Mouse (Mus musculus): ENCODE measurements around the gene Arhgap24.
A peak's percentile ranks its signal among the peaks of the same experiment; 100 is the strongest.

Gene Arhgap24

DNA sequence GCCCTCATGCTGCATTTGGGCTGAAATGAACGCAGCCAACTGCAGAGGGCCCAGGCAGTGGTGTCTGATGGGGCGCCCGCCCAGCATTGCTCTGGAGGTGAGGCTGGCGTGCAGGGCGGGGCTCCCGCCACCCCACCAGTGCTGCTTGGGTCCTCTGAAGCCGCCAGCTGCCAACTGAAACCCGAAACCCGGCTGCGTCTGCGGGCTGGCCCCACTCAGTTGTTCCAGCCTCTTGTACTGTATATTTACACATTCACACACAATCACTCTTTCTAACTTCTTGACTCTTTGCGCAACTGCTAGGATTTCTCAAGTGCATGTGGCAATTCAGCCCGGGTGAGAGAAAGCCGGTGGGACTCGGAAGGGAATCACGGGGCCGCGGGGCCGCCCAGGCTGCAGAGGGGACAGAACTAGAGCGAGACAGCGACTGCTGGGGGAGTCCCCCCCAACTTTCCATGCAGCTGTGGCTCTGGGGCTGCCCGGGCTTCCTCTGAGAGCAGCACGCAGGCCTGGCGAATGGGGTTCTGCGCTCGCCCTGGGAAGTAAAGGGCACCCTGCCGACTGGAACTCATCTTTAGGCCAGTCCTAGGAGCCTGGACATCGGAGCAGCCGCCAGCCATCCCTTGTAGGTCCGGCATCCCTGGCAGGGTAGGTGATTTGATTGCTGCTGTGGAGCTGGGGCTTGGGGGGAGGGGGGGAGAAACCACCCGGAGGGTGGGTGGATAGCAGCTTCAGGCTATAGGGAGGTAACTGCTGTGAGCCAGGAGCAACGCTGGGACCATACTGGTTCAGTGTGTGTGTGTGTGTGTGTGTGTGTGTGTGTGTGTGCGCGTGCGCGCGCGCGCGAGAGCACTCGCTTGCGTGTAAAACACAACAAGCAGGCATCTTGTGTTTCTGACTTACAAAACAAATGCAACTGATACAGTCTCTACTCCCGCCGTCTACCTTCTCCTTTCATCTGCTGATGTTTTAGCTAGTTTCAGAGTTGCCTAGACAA, at the start of gene Arhgap24:
Gene Arhgap24 (plus strand): TSS at position 177 of the 997 bp plus-strand sequence.
- peak; percentile 82 for DNase-seq (ENCODE audit: low read depth, low spot score)

DNA sequence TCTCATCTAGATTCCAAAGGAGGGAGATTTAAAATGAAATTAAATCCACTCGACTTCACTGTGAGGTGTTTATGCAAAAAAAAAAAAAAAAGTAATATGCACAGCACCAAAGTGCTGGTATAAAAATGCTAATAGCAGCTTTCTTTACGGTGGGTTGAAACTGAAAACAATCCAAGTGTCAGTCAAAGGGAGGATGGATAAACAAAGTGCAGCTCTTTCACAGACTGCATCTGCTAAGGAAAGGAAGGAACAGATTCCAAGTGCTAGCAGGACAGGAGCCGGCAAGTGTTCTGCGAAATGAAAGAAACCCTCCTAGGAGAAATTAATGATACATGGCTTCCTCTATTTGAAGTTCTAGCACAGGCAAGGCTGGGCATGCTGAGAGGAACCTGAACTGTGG, 47.0 kb upstream of the Arhgap24 start:
- DNase-seq (ENCODE audit: low read depth, low spot score): no peak

DNA sequence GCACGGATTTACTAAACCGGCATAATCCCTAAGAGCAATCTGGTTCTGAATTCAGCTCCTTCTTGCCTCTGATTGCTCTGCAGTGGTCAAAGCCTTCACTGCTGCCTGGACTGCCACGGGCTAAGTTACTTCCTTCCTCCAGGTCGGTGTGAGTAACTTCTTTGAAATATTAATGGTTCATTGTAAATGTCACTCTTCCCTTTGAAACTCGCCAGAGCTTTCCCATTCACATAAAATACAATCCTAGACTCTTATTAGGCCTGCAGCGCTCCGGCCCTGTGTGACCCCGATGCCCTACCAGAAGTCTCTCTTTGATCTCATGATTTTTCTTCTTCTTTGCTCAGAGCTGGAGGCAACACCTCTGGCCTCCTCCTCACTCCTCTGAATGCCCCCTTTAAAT, 44.6 kb upstream of the Arhgap24 start:
- DNase-seq (ENCODE audit: low read depth, low spot score): no peak

DNA sequence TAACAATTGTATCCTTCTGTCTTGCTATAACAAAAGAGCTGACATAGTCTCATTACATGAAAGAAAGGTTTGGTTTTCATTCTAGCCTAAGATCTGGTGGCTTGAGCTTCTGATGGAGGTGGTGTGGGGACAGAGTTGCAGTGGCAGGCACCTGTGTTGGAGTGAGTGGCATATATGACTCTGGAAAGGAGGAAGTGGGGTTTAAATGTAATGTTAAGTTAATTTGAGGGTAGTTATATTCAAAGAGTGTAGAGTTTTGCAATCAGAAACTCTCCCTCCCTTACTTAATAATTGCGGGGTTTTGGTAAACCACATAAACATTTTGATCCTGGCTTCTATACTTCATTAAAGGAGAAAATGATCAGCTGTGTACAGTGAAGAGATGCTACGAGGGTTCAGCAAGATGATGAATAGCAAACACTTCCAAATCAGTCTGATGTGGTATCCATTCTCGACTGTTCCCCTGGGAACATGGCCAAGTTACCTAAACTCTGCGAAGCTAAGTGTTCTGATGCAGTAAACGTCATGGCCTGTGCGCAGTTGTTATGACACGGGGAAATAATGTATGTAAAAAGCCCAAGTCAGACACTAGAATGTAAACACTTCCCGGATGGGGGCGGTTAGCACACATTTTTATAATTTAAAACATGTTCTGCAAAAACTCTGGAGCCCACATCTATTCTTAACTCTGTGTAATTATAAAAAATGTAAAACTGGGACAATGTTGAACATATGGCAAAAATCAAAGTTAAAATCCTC, 41.9 kb upstream of the Arhgap24 start:
- no peak for DNase-seq (ENCODE audit: low read depth, low spot score)

DNA sequence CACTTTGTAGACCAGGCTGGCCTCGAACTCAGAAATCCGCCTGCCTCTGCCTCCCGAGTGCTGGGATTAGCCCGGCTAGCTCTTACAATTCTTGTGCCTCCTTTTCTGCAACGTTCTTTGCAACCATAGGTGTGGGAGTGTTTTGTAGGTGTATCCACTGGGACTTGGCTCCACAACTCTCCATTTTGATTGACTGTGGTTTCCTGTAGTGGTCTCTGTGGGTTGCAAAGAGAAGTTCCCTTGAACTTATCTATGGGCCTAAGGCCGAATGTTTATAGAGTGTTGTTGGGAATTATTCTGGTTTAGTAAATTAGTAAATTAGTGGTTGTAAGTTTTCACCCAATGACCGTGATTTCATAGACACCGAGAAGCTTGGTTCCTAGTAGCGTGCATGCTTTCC, 33.8 kb upstream of the Arhgap24 start:
- no peak for DNase-seq (ENCODE audit: low read depth, low spot score)

DNA sequence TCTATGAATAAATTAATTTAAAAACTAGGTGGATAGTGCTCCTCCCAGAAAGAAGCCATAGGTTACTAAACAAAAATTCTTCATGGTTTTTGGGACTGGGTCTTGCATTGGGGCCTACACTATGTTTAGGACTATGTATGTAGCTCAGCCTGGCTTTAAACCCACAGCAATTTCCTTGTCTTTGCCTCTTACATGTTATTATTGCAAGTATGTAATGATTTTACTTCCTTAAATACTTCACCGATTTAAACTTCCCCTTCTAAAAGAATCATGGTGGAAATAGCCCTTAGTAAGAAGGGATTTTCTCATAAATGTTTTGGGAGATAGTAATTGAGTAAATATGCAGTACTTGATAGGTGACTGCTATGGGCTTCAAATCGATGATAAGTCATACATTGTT, 30.3 kb upstream of the Arhgap24 start:
- DNase-seq (ENCODE audit: low read depth, low spot score): no peak

DNA sequence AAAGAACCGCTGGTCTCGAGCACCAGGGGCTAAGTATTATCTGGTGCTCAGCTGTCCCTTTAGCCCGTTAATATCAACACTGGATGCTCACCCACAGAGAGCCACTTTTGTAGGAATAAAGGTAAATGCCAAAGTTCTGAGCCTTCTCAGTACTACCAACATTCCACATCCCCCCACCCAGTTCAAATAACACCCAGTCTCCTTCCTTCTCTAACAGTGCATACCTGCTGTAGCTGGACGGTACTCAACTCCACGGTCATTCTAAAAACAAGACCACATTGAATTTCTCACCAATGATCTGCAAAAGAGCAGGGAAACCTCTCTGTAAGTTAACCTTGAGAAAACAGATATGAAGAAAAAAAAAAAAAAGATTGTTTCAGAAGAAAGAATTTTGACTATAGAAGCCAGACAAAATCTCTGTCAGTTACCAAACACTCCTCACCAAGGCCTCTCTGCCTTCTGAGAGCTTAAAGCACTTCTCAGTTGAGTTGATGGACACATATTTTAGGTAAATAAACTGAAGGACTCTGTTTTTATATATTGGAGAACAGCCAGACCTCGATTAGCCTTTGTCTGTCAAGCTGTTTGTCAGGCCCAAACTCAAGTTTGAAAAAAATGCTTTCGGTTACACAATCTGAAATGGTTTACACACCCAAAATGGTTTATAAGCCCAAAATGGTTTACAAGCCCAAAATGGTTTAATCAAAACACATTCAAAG, 29.0 kb upstream of the Arhgap24 start:
- DNase-seq (ENCODE audit: low read depth, low spot score): no peak

DNA sequence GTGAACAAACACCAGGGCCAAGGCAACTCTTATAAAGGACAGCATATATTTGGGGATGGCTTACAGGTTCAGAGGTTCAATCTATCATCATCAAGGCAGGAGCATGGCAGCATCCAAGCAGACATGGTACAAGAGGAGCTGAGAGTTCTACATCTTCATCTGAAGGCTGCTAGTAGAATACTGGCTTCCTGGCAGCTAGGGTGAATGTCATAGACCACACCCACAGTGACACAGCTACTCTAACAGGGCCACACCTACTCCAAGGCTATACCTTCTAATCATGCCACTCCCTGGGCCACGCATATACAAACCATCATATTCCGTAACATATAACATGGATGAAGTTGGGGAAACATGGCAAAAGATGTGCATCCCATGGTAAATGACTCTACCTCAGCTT, 27.9 kb upstream of the Arhgap24 start:
- DNase-seq (ENCODE audit: low read depth, low spot score): no peak

DNA sequence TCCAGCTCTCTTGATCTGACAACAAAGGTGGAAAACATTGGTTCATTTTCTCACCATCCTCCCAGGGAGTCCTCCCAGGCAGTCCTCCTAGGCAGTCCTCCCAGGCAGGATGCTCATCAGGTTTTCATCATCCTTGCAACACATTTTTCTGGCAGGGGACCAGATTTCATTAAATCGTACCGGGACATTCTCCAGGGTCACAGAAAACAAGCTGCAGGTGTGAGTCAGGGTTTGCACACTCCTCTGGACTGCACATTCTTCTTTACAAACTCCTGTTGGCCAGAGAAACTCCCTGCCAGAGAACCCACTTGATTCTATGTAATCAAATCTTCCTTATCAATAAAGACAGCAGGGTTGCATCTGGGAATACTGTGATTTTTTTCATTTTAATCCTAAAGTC, 25.9 kb upstream of the Arhgap24 start:
- DNase-seq (ENCODE audit: low read depth, low spot score): no peak

DNA sequence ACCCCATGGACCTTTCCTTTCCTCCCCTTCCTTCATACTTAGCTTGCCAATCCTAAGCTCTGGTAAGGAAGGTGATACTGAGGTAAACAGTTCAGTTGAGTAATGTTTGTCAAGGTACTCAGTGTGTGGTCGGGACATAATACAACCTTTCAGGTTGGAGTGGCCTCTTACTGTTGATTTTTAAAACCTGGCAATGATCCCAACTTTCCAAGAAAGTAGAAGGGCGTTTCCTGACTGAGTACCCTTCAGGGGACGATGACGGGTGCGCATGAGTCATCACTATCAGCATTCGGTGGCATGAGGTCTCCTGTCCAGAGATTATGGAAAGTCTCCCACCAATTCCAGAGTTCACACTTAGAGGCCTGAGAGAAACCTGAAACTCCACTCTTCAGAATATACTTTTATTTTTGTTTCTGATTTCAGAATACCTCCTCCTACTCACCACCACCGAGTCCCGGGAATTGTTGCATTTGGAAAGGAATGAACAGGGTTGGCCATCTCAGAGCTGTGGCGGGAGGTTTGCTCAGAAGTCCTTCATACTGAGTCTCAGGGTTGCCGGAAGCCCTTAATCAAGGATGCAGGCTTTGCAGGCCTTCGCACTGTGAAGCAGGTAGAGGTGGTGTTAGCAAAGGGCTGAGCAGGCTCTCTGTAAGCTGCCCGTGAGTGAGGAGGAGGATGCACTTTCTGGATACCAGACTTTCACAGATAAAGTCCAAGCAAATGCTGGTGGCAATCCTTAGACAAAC, 20.6 kb upstream of the Arhgap24 start:
- no peak for DNase-seq (ENCODE audit: low read depth, low spot score)

DNA sequence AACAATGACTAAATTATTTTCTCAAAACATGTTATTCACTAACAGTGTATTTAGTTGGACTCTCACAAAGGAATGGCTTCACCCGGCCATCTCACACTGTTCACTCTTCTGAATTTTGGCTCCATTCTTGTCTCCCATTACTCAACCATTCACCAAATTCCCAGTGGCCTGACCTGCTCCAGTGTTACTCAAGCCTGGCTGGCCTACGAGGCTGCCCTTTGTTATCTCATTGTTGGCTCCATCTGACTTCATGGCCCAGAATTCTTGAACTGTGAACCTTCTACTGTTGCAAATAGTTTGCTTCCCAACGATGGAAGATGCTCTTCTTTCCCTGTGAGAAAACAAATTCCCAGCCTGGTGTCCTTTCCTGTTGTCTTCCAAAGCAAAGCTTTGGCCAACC, 18.2 kb upstream of the Arhgap24 start:
- DNase-seq (ENCODE audit: low read depth, low spot score): no peak

DNA sequence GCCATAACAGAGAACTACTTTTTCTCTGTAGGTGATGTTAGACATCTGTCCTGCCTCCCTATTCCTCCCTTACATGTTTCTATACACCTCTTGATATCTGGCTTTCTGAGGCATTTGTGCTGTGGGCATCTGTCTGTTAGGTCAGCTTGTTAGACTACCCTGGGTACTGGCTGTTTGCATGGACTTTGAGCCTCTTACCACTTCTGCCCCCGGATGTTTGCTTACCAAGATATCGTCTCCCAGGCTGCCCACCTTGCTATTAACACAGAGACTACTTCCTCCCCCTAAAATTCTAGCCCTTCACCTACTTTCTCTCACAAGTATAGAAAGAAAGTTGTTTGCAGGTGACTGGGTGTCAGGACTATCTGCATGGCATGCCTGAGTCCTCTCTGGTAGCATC, 15.8 kb upstream of the Arhgap24 start:
- DNase-seq (ENCODE audit: low read depth, low spot score): no peak

DNA sequence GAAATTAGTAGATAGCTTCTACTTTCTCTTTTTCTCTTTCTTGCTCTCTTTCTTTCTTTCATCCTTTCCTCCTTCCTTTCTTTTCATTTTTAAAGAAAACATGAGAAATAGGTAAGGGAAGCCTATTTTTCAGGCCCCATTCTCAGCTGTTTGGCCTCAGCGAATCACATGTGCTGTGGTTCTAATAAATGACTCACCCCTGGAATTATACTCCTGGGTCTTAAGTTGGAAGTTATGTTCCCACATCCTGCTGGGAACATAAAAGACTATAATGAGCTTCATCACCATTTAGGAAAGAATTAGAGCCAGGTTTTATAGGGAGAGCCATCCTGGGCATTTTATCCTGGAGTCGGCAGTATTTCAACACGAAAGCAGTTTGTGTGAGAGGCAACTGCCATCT, 12.9 kb upstream of the Arhgap24 start:
- DNase-seq (ENCODE audit: low read depth, low spot score): no peak

DNA sequence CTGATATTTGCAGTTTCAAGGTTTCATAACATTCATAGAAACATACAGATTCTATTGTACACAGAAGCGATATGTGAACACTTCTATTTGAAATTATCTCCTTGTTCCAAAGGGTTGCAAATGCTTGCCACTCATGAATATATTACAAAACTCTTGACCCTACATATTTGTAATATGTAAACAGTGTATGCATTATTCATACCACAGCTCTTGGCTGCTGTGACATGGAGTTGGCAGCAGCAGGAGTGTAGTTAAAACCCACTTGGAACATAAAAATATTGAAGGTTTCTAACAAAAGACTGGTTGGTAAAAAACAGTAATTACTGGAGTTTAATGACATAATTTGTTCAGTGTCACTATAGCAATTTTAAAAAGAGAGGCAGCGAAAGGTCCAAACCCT, 10.9 kb upstream of the Arhgap24 start:
- no peak for DNase-seq (ENCODE audit: low read depth, low spot score)

DNA sequence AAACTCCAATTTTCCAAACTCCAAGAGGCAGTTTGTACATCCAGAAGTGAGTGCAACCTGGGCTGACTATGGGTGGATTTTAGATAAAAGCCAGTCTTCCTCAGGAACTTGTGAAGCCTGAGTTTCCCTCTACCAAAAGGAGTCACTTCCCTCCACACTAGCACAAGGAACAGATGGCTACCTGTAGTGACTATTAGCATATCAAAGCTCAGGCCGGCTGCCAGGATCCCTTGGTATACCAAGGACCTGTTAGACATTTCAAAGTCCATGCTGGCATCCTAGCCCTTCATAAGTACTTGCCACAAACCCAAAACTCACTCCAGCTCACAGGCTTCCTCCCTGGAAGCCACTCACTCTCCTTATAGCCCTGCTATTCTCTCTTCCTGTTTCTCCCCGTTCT, 3.1 kb upstream of the Arhgap24 start:
- DNase-seq (ENCODE audit: low read depth, low spot score): no peak

DNA sequence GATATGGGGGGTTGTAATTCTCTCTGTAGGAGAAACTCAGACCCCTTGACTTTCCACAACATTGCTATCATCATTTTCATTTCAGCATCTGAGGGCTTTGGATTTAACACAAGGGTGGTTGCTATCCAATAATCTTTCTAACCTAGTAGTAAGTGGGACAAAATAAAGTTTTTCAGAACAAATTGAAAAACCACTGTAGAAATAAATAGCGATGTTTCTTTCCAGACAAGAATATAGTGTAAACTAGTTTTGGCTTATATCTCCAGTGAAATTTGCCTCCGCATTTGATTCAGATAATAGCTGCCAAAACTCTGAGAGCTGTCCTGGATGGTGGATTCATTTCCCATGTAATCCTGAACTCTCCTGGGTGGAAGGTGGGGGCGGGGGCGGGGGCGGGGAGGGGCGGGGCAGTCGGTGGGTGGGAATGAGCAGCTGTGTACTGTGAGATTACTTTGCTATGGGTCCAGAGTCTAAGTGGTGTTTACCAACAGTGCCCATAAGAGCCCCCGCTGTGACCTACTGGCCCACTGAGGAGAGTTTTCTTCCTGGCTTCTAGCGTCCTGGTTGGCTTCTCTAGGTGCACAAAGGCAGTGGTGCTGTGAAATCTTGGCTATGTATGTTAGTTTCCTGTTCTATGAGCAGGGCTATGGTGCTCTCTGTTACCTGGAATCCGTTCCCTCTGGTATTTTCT, 2.2 kb downstream of the Arhgap24 start:
- no peak for DNase-seq (ENCODE audit: low read depth, low spot score)

DNA sequence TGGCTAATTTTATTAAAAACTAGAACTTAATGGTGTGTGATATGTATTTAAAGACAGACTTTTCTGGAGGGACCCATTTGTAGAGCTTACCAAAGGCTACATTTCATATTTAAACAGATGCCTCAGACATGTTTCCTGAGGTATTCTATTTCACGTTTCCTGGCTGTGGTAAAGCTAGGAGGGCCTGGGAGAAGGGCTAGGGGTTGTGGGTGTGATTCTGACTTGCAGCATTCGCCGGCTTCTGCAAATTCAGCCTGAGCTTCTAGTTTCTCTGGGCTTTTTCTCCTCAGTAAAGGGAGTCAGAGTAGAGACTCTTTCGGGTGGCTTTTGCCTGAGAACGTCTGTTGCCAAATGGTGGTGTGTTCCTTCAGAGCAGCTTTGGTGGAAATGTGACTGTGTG, 10.4 kb downstream of the Arhgap24 start:
- DNase-seq (ENCODE audit: low read depth, low spot score): no peak

DNA sequence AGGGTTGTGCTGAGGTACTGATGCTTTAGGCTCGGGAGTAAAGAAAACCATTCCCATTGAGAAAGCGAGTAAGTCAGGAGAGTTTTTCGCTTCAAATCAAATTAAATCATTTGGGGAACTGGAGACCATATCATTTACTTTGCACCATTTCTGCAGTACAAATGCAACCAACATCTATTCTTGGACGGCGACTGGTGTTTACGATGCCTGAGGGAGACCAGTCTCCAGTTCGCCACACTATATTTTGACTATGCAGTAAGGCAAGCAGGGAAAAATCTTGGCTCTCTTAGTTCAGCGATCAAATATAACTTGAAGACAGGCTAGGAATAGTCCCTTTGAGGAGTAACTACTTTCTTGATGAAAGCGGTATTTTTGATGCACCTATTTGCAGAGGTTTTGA, 11.0 kb downstream of the Arhgap24 start:
- no peak for DNase-seq (ENCODE audit: low read depth, low spot score)

DNA sequence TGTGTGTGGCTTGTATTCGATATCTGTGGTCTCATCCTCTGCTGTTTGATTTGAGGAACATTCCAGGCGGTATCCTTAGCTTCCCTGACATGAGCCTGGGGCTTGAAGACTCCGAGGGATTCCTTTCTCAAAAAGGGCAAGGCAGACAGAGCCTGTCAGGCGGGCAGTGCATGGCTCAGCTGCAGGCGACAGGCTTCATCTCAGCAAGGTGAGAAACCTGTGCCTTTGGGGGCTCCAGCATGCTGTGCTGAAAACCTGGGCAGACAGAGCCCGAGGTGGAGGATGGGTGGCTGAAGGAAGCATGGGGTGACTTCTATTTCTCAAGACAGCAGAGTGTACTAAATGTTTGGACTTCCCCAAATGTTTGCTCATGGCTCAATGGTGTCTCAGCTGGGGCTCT, 13.6 kb downstream of the Arhgap24 start:
- no peak for DNase-seq (ENCODE audit: low read depth, low spot score)

DNA sequence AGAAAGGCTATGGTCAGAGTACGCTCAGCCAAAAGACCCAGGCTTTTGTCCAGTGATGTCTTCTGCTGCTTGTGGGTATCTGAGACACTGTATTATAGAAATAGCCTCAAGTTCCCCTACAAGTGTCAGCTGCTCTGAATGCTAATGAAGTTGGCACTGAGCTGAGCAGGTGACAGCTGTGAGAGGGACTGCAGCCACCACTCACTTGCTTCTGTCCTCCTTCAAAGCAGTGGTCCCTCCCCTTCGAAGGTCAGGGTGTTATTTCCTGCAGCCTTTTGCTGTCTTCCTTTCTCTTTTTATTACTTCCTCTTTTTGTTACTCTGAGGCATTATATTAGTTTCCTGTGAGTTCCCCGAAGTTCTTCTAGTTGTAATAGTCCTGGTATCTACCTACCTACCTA, 16.0 kb downstream of the Arhgap24 start:
- DNase-seq (ENCODE audit: low read depth, low spot score): no peak

DNA sequence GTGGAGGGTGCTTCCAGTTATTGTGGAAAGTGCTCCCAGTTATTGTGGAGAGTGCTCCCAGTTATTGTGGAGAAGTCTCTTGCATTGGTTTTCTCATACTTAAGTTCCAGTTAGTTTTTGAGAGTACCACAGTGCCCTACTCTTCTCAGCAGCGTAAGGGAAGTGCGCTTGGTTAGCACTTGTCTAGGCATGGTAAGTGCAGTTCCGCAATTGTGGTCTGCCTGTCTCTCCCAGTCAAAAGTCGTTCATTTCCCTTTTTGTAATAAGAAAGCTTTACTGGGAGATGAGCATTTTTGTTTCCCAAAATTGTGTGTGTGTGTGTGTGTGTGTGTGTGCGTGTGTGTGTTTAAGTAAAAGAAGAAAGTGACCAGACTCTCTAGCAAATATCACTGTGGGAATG, 17.6 kb downstream of the Arhgap24 start:
- DNase-seq (ENCODE audit: low read depth, low spot score): no peak
